Mouse (Mus musculus) liver, embryonic 13.5 days (tissue): ENCODE results near the gene Rer1. TPM values are rescaled to one million over a fixed set of nuclear protein-coding genes. Genes with fewer than 3 reads are reported as not detected.

Source experiments
- ATAC-seq: fragments of 200-750 bp; cut with Nextera tagmentation; 2 replicates; pipeline ENCODE4 v1.8.0; 2017; ENCODE audit warnings: low read depth, mild to moderate bottlenecking, moderate number of reproducible peaks, moderate library complexity
- DNase-seq: peaks from one replicate; pipeline ENCODE4 v3.0.0; 2022
- H3K27ac ChIP-seq: fragments of 300-500 bp; sonication (generic); 2 replicates; pipeline ENCODE4 v1.5.1; 2015; ENCODE audit warnings: moderate library complexity, mild to moderate bottlenecking, inconsistent platforms
- H3K27me3 ChIP-seq: fragments of 300-500 bp; sonication (generic); 2 replicates; pipeline ENCODE4 v1.6.1; 2015; ENCODE audit warnings: mild to moderate bottlenecking, inconsistent platforms
- H3K36me3 ChIP-seq: fragments of 300-500 bp; sonication (generic); 2 replicates; pipeline ENCODE4 v1.6.1; 2015; ENCODE audit warnings: mild to moderate bottlenecking, inconsistent platforms
- H3K4me1 ChIP-seq: fragments of 300-500 bp; sonication (generic); replicated peaks from 2 replicates; pipeline ENCODE4 v1.6.1; 2015; ENCODE audit warnings: inconsistent platforms
- H3K4me2 ChIP-seq: fragments of 300-500 bp; sonication (generic); 2 replicates; pipeline ENCODE4 v1.6.1; 2015; ENCODE audit warnings: inconsistent platforms, mild to moderate bottlenecking, moderate library complexity
- H3K4me3 ChIP-seq: fragments of 300-500 bp; sonication (generic); replicated peaks from 2 replicates; pipeline ENCODE4 v1.5.1; 2015; ENCODE audit warnings: mild to moderate bottlenecking, inconsistent platforms
- H3K9ac ChIP-seq: fragments of 300-500 bp; sonication (generic); 2 replicates; pipeline ENCODE4 v1.6.1; 2015; ENCODE audit warnings: mild to moderate bottlenecking, inconsistent platforms
- H3K9me3 ChIP-seq: fragments of 300-500 bp; sonication (generic); replicated peaks from 2 replicates; pipeline ENCODE4 v1.6.1; 2016; ENCODE audit warnings: inconsistent platforms
- WGBS: fragments of 180-500 bp; shearing (Covaris S2); methylation state at CpG from one replicate; pipeline ENCODE4 v1.1.7; 2015; ENCODE audit not compliant: insufficient replicate concordance; 5-methylcytosine and 5-hydroxymethylcytosine counted together
- polyA plus RNA-seq: library from polyadenylated mRNA; unstranded; fragments of >200 nt; fragmentation: Nextera tagmentation; extraction: Ambion mirVana; gene quantifications from 2 replicates; pipeline ENCODE4 v1.2.1, GENCODE M21; 2015

The Rer1 gene
- polyA plus RNA-seq, 1 experiment from 2014 or later = 93.6 TPM

- Histone ChIP-seq H3K27ac (no peak overlapping the region), H3K36me3 (no peaks in the 10 kb centered on the region), H3K9ac (no peak overlapping the region), H3K4me1 (no peaks in the 10 kb centered on the region), H3K4me2 (peak overlapping the region; percentile 33), H3K9me3 (no peaks in the 10 kb centered on the region), H3K27me3 (peaks cover 71% of the 10 kb centered on the region), H3K4me3 (peak overlapping the region; percentile 12)
- 4% methylated on average over 57 of the region's 65 CpGs for WGBS
- ATAC-seq = no peak
- no peak for DNase-seq
Measured at GRCm38 (mm10) chr4:155042606-155043288, 43.4 kb downstream of the Rer1 start.

DNA sequence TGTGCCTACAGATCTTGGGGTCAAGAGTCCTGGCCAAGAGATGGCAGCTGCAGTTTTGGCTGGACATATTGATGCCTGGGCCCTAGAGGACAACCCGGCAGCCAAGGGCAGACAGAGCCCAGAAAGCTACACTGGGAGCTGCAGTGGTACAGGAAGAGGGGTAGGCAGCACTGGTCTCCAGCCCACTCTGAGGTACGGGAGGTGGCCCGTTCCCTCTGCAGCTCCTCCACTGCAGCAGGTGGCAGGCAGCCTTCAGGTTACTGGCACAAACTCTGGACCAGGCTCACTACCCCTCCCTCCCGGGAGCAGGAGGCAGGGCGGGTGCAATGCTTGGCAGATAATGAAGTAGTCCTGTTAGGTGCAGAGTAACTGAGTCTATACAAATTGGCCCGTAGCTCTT lies 45.5 kb downstream of the Rer1 start:
- no peak overlapping the region for H3K27ac ChIP-seq
- no peak for ATAC-seq
- H3K9me3 ChIP-seq = no peaks in the 10 kb centered on the region
- peaks cover 72% of the 10 kb centered on the region for H3K27me3 ChIP-seq
- H3K36me3 ChIP-seq = no peaks in the 10 kb centered on the region
- 50% methylated on average over 6 of the region's 6 CpGs for WGBS
- DNase-seq = no peak
- no peaks in the 10 kb centered on the region for H3K4me1 ChIP-seq
- no peak overlapping the region for H3K4me2 ChIP-seq
- no peak overlapping the region for H3K9ac ChIP-seq
- H3K4me3 ChIP-seq = no peak overlapping the region

- Histone ChIP-seq H3K9me3 (no peaks in the 10 kb centered on the region), H3K4me2 (no peak overlapping the region), H3K4me3 (no peak overlapping the region), H3K27ac (no peak overlapping the region), H3K4me1 (no peaks in the 10 kb centered on the region), H3K9ac (no peak overlapping the region), H3K36me3 (no peaks in the 10 kb centered on the region), H3K27me3 (peaks cover 68% of the 10 kb centered on the region)
- 43% methylated on average over 9 of the region's 9 CpGs for WGBS
- ATAC-seq = no peak
- DNase-seq = no peak
Measured at GRCm38 (mm10) chr4:155040197-155040596, 46.0 kb downstream of the Rer1 start.

- H3K4me1 ChIP-seq = no peaks in the 10 kb centered on the region
- H3K9me3 ChIP-seq = no peaks in the 10 kb centered on the region
- H3K27ac ChIP-seq = no peak overlapping the region
- H3K4me3 ChIP-seq = no peak overlapping the region
- peaks cover 59% of the 10 kb centered on the region for H3K27me3 ChIP-seq
- H3K9ac ChIP-seq = no peak overlapping the region
- no peak for ATAC-seq
- H3K36me3 ChIP-seq = no peaks in the 10 kb centered on the region
- H3K4me2 ChIP-seq = no peak overlapping the region
- DNase-seq = no peak
- 55% methylated on average over 13 of the region's 13 CpGs for WGBS
Measured at GRCm38 (mm10) chr4:155034787-155035186, 51.4 kb downstream of the Rer1 start.

DNA sequence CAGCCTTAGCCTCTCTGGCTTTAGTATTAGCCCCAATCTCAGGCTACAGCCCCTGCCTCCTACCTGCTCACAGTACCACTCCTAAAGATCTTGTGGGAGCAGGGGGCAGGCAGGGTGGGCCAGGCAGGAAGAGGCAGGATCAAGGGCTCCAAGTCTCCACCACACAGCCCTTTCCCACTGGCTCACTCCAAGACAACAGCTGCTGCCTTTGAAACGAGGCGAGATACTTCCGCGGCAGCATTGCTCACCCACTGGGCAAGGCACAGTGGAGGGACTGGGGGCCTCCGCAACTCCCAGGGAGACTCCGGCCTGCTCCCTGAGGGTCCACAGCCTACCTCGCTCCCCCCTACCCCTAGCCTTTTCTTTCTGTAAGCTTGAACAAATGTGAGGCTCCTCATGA lies 52.0 kb downstream of the Rer1 start:
- no peaks in the 10 kb centered on the region for H3K9me3 ChIP-seq
- H3K27ac ChIP-seq = no peak overlapping the region
- no peak for ATAC-seq
- H3K27me3 ChIP-seq = peaks cover 53% of the 10 kb centered on the region
- H3K4me1 ChIP-seq = no peaks in the 10 kb centered on the region
- no peak for DNase-seq
- no peaks in the 10 kb centered on the region for H3K36me3 ChIP-seq
- no peak overlapping the region for H3K4me2 ChIP-seq
- H3K9ac ChIP-seq = no peak overlapping the region
- 33% methylated on average over 7 of the region's 7 CpGs for WGBS
- H3K4me3 ChIP-seq = no peak overlapping the region

DNA sequence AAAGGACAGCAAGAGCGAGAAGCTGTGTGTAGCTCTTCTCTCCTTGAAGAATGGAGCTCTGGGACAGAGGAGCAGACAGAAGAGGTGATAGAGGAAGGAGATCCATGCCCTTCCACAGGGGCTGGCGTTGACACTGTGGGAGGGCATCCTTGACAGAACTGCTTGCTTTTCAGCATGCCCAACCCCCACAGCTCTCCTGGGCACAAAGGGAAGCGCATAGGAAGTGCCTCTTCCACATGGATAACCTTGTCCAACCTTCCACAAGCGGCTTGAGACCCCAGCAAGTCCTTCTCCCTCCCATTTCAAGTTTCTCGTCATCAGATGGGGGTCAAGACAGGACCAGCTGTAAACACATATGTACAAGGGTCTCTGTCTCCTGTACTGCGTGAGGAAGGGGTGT lies 53.1 kb downstream of the Rer1 start:
- H3K4me2 ChIP-seq = no peak overlapping the region
- DNase-seq = no peak
- peaks cover 52% of the 10 kb centered on the region for H3K27me3 ChIP-seq
- WGBS = 26% methylated on average over 6 of the region's 6 CpGs
- no peak overlapping the region for H3K9ac ChIP-seq
- no peaks in the 10 kb centered on the region for H3K36me3 ChIP-seq
- no peak overlapping the region for H3K4me3 ChIP-seq
- no peaks in the 10 kb centered on the region for H3K4me1 ChIP-seq
- ATAC-seq = no peak
- no peaks in the 10 kb centered on the region for H3K9me3 ChIP-seq
- no peak overlapping the region for H3K27ac ChIP-seq

GRCm38 (mm10) chr4:155024170-155025010 lies 61.8 kb downstream of the Rer1 start:
- Histone ChIP-seq H3K36me3 (no peaks in the 10 kb centered on the region), H3K9ac (no peak overlapping the region), H3K9me3 (no peaks in the 10 kb centered on the region), H3K4me1 (0 out of 2 replicates have a peak, but pooled peaks cover under 1% of the 10 kb centered on the region), H3K27ac (no peak overlapping the region), H3K27me3 (peaks cover 3% of the 10 kb centered on the region; the same call in 1 of the 2 replicates), H3K4me2 (no peak overlapping the region), H3K4me3 (no peak overlapping the region)
- DNase-seq (no peak), ATAC-seq (no peak)
- WGBS = 70% methylated on average over 11 of the region's 11 CpGs

Other genes with a start within 250 kb of the Rer1 start
- gene Ttc34, start 248.9 kb downstream of the Rer1 start, polyA plus RNA-seq = 0.03 TPM in 1 of 2 replicates, not detected in the other
- 2.4 TPM in 2 replicates for gene Mmel1, start 216.8 kb downstream of the Rer1 start, polyA plus RNA-seq
- gene Fam213b, start 187.2 kb downstream of the Rer1 start, polyA plus RNA-seq = 9.0 and 9.2 TPM in 2 replicates
- gene Tnfrsf14, start 157.8 kb downstream of the Rer1 start, polyA plus RNA-seq = 49.5 and 51.7 TPM in 2 replicates
- gene Hes5, start 125.5 kb downstream of the Rer1 start, polyA plus RNA-seq = 0.08 and 0.23 TPM in 2 replicates
- 23.9 and 27.0 TPM in 2 replicates for gene Pank4, start 122.3 kb downstream of the Rer1 start, polyA plus RNA-seq
- 0.08 and 0.10 TPM in 2 replicates for gene Plch2, start 29.6 kb downstream of the Rer1 start, polyA plus RNA-seq
- 8.5 and 8.9 TPM in 2 replicates for gene Pex10, start 19.4 kb downstream of the Rer1 start, polyA plus RNA-seq
- 1.7 and 1.9 TPM in 2 replicates for gene Morn1, start 195 bp upstream of the Rer1 start, polyA plus RNA-seq
- gene Ski, start 136.2 kb upstream of the Rer1 start, polyA plus RNA-seq = 2.2 and 2.4 TPM in 2 replicates
- 23.4 and 23.6 TPM in 2 replicates for gene Faap20, start 163.4 kb upstream of the Rer1 start, polyA plus RNA-seq